Mouse (Mus musculus) megakaryocyte, adult 5-6 weeks (primary cell): Measurements from ENCODE around the gene Wdr3. TPM values are rescaled to one million over a fixed set of nuclear protein-coding genes. Genes with fewer than 3 reads are reported as not detected.

Source experiments
- ATAC-seq: 2 replicates; pipeline ENCODE4 v1.8.0; 2016; ENCODE audit warnings: mild to moderate bottlenecking, inconsistent platforms; ENCODE audit not compliant: poor library complexity, severe bottlenecking
- total RNA-seq, 2 experiments: library from RNA; stranded (forward) in 1 of 2; stranded (reverse) in 1 of 2; fragments of 153-499, 151-499 nt in 1 of 2; fragments of 221-1000, 200-1000 nt in 1 of 2; gene quantifications; 2 replicates each; pipeline versions ENCODE4 v1.2.3 to v1.2.4; 2015 to 2017

Wdr3 gene
- 37.8 and 45.8 TPM in 2 replicates for total RNA-seq (2015)
- 95.3 and 101 TPM in 2 replicates for total RNA-seq (2017)

DNA sequence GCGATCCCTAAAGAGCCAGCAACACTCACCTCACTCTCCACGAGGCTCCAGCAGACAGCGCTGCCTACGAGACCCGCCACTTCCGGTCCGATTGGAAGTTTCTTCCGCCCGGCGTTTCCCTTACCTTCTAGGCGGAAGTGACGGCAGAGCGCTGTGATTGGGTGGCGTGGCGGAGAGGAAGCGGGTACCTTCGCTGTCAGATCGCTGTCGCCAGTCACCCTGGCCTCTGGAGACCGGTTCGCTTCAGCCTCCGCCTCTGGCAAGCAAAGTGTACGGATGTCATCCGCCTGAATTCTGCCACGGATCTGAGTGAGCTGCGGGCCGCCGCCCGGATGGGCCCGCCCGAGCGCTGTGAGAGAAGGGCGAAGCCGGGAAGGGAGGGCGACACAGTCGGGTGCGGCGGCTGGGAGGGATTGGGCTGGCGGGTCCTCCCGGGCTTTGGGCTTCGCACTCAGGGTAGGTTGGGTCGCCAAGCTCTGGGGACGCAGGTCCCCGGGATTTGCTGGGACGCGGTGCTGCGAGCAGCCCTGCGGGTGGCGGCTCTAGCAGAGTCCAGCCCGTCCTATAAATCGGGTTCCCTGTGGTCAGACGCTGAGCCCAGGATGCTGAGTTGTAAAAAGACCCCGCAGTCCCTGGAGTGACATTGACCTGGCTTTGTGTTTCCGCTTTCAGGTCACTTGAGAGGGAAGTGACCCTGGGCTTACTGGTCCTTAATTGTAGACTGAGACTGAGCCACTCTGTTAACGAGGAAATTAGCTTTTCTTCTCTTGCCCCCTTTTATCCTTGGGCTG, at the start of gene Wdr3, which contains the start of gene Gdap2:
Wdr3 (minus strand) TSS at position 93 of the 791 bp plus-strand sequence.
Gdap2 (plus strand) TSS at position 67 of the 791 bp plus-strand sequence.
- ATAC-seq, result peak; percentile 91

DNA sequence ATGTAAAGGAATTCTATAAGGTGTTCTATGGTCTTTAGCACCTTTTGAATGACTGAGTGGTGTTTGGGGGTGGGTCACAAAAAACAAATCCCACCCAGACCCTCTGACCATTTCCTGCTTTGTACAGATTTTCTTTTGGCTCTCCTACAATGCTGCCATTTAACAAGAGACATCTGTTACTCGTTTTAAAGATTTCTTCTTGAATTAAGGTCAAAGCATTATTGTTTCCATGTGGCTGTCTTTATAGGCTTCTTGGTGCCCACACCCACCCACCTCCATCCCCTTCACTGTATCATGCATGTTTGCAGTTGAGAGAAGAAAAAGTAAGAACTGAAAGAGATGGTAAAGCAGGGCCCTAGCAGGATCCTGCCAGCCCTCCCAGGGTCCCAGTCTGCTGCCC, 44.8 kb upstream of the Wdr3 start:
- no peak for ATAC-seq

DNA sequence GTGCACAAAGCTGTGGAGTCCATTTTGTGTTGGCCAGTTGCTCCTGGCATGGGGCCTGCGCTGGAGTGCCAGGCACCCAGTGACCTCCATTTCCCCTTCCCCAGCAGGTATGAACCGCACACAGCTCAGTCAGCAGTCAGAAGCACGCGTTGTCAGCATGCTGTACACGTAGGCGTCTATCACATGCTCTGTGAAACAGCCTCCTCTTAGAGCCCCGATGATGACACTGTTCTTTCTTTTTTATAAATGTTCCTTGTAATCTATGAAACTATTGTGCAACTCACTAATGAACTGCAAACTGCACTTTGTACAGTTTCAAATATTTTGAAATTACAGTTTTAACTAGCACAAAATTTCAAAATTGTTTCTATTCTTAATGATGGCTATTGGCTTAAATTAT, 39.3 kb upstream of the Wdr3 start:
- ATAC-seq, result no peak

DNA sequence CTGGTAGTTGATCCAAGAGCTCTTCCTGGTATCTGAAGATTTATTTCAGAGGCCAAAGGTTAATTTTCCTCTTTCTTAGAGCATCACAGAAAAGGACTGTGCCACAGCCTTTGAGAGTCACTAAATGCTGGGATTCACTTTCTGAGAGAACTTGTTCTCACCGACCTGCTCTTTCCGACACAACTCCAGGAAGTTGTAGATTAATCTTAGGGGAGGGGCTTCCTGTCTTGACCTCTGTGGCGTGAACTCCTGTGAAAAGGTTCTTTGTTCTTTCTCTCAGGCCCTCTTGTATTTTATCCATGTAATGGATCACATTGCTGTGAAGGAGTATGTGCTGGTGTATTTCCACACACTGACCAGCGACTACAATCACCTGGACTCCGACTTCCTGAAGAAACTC, 32.0 kb upstream of the Wdr3 start:
- no peak for ATAC-seq

DNA sequence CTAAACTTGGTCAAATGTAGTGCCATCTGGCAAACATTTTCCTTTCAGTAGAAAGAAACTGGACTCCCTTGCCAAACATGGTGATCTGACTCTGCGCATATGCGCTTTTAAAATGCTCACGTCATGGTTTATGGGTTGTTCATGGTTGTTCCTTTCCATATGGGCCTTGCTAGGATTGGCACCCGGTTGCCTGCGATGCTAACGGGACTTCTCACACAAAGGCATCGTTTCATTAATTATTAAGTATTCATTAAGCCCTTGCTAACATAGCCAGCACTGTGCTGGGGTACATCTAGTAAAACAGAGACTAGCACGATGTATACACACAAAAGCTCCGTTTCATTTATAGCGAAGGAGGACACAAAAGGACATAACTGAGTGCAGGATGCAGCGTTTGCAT, 27.7 kb upstream of the Wdr3 start:
- no peak for ATAC-seq

DNA sequence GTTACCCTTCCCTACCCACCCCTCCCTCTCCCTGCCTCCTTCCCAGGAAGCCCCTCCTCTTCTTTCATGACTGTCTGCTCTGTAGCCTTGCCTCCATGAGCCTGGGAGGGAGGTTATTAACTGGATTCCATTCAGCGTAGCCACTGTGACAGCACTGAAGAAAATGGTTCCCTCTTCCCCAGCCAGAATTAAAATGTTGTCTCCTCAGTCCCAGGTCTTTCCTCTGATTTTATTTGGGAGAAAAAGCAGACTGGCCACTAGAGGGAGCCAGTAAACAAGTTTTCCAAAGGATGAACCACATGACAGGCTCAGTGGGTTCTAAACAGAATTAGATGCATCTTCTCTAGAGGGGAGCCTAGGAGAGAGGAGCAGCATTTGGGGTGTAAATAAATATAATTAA, 27.2 kb upstream of the Wdr3 start:
- ATAC-seq, result peak; percentile 57

DNA sequence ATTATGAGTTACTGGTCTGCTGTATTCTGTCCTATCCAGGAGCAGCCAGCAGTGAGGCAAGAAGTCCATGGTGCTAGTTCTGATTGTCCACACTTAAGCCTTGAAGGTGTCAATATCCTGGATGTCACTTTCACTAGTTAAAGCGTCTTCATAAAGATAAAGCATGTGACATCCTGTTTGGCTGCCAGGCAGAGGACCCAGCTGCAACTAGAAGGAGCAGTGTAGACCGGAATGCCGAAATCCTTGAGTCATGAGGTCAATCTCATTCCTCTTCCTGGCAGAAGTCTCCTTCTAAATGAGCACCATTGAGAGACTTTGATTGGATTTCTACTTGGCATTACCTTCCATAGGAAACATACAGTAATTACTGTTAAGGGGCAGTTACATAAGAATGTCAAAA, 18.3 kb upstream of the Wdr3 start:
- ATAC-seq, result no peak

DNA sequence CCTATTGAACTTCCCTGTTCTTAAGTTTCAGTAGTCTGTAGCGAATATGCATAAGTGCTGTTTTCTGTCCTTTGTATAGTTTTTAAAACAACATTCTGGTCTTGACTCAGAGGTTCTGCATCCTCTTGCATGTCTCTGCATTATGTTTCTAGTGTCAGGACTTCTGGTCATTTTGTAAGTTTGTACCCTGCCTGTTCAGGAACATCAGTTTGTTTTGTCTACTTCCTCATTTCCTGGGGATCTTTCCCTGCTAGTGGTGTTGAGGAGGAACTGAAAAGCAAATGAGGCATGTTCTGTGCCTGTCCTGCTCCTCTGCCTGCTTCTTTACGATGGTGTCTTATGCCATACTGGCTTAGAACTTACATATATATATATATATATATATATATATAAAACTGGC, 13.8 kb upstream of the Wdr3 start:
- peak; percentile 93 for ATAC-seq

DNA sequence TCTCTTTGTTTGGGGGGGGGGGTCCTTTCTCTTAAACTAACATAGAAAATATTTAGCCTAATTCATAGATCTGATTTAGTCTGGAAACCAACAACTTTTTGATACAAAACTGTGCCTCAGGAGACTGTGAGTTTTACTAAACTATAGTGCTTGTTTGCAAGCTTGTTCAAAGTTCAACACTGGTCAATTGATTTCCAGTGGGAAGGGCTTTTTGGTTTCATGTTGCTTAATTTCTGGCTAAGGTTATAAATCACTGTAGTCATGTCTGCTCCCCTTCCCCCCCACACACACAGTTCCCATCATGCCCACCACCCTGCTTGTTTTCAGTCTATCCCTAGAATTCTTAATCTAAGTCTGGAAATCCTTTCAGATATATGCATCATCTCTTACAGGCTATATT, 2.8 kb upstream of the Wdr3 start:
- ATAC-seq, result no peak

DNA sequence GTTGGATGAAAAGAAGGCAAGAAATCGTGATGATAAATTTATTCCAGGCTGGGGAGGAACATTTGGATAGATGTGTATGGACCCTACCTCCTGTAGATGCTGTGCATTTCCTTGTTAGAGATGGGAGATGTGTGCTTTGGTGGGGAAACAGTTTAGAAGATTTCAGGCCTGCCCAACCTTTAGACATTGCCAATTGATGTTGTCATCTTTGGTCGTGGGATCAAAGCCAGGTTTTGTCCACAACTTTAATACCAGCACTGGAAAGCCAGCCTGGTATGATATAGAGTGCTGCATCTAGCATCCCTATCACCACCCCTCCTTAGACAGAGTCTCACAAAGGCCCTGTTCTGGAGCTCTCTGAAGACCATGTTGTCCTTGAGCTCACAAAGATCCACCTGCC, 1.3 kb upstream of the Wdr3 start:
- no peak for ATAC-seq

DNA sequence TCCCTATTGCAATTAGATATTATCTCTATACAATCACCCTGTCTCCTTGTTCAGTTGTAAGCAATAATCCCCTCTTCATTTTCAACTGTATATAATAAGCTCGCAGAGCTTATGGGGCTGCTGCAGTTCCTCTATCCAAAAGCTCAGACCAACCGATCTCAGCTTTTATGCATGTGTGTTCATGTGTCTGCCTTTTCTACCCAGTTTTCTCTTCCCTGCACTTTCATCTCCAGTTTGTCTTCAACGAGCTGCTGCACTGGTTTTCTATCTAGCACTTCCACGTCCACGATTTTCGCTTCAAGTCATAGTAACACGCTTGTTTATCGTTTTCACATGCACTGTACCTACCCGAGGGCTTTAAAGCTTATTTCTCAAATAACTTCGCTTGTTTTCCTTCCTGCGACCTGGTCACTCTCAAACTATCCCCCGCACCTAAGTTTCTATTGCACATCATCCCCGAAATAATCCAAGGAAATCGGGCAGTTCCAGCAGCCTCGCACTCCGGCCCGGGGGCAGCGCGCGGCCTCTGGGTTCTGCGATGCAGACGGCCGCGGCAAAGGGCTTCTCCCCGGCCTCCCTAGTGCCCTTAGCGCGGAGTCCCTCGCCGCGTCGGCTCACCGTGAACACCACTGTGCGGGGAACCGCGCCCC, 417 bp downstream of the Wdr3 start:
- ATAC-seq, result no peak

DNA sequence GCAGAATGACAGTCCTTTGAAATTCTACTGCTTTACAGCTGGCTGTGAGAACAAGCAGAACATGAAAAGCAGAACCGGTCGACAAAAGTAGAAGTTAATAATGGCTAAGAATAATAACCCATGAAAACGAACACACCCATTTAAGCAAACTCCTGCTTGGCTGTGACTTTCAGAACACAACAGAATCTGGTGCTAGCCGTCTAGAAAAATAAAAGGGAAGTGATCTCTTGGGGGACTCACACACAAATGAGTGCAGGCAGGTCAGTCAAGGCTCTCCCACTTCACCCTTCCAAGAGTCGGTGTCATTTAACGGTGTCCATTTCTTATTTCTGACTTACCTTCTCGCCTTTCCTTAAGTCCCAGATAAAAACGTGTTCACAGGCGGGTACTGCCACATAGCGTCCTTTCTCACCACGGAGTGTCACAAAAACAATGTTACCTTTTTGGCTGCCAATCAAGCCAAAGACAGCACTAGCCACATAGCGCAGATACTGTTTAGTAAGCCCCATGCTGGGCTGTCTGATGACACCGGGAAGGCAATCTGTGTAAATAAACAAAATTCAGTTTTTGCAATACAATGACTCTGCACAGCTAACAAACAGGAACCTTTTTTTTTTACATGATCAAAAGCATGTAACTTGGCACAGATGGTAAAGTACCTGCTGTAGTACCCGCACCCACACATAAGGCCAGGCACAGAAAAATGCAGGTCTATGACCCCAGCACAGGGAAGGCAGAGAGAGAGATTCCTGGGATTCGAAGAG, 1.3 kb downstream of the Wdr3 start:
- ATAC-seq, result peak; percentile 39

DNA sequence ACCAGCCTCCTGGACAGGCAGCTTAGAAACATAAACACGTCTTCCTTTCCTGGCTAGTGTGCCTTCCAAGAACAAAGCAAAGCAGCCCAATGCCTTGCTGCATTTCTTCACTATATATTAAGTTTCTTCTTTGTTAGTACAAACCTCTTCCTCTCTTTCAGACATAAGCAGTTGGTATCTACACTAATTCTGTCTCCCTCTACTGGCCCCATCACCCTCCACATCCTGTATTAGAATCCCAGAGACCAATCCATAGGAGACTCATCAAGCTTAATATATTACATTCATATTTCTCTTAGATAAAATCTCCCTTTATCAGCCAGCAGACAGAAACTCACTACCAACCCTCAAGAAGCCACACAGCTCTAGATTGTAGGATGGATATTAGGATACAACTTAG, 39.8 kb downstream of the Wdr3 start:
- no peak for ATAC-seq

DNA sequence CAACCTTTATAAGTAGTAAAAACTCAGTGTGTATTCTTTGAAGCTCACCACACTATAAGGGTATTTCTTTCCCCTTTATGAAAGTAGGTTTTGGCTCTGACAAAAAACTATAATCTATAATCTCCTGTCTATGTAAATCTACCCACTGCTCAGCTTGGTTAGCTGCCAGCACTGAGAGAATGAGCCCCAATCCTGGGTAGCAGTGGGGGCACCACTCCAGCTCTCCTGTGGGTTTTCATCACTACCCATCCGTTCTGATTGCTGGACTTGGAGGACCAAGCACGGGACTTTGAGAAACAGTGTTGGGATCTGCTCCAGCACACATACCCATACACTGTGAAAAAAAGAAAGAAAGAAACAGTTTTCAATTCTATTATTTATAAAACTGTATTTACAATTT, 40.2 kb downstream of the Wdr3 start:
- no peak for ATAC-seq

DNA sequence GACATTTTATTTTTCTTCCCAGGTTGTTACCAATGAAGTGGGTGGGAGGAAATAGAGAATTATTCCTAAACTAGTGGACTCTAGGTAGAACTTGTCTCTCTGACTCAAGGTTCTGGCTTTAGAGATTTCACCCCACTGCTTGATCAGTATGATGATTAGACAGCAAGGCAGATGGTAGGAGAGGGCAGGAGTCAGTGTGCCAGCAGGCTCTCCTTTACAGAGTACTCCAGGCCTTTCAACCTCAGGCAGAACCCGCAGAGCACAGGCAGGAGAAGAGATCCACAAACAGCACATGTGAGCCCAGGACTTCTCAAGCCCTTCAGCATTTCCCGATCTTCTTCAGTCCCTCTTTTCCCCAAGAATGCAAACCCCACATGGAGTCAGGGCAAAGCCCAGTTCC, 43.5 kb downstream of the Wdr3 start:
- ATAC-seq, result no peak

DNA sequence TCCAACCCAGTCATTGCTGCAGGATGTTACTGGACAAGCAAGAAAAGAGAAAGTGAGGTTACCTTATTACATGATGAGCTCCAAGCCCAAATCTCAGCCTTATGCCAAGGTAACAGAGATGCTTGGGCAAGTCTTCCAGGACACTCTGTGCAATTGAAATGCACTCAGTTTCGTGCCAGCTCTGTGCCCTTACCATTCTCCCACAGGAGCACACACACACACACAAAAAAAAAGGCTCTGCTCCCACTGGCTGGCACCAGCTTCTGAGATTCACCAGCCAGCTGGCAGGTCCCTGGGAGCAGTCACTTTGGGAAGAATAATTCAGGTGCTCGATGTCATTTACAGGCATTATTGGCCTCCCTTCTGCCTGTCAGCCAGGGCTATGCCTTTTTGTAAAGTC, 55.5 kb downstream of the Wdr3 start:
- no peak for ATAC-seq

DNA sequence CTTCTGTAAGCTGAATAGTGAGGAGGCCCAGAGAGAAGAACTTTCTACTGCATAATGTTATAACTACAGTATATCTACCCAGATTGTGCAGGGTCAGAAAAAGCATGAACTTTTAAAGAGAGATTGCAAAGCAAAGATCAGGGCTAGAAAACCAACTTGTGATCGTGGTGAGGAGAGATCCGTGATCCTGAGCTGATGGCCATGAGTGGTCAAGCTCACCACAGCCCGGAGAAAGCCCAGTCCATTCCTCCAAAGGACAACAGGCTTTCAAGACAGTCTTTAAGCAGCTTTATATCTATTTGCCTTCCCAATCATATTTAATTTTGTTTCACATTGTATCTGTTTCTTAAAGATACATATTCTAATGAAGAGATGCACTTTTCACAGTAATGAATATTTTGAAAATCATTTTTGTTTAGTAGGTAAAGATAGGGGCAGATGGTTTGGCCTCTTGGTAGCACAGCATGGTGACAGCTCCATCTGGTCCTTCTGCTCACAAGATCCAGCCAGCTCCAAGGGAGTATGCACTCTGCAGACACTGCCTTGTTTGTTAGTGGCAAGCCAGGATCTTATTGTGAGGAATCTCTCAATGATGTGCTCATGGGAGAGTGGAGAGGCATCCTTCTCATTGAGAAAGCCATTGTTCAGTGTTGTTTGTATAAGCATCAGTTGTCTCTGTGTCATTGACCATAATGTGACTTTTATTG, 59.7 kb downstream of the Wdr3 start:
- no peak for ATAC-seq
